Mouse (Mus musculus): ENCODE measurements around the gene Pycr2. TPM values are rescaled to one million over a fixed set of nuclear protein-coding genes. Genes with fewer than 3 reads are reported as not detected.
A peak's percentile ranks its signal among the peaks of the same experiment; 100 is the strongest.

Gene Pycr2
- total and polyA plus RNA-seq, 2 experiments from 2014 or later: 64.2 to 68.4 TPM

GRCm38 (mm10) chr1:180913797-180914196 lies 9.7 kb downstream of the Pycr2 start:
- Histone ChIP-seq H3K4me1 (ENCODE audit: insufficient read depth) (no peaks in the 10 kb centered on the region), H3K36me3 (ENCODE audit: insufficient read depth) (peaks cover 1% of the 10 kb centered on the region; the same call in 1 of the 2 replicates), H3K4me2 (ENCODE audit: low read depth) (no peak overlapping the region), H3K9me3 (ENCODE audit: low read length) (no peaks in the 10 kb centered on the region), H3K27ac (ENCODE audit: low read depth, low read length) (no peak overlapping the region), H3K4me3 (ENCODE audit: low read depth, low read length) (no peak overlapping the region), H3K9ac (no peak overlapping the region), H3K27me3 (ENCODE audit: insufficient read depth, low read length) (no peaks in the 10 kb centered on the region)
- no peak for ATAC-seq
- no peak for DNase-seq
- WGBS: 48% methylated on average over 4 of the region's 4 CpGs
- no peak for TF ChIP-seq CTCF (IDR thresholded peaks at IDR 0.05; ENCODE audit: low read depth)

- Histone ChIP-seq H3K9ac (no peak overlapping the region), H3K27ac (ENCODE audit: low read depth, low read length) (no peak overlapping the region), H3K4me1 (ENCODE audit: insufficient read depth) (no peaks in the 10 kb centered on the region), H3K4me2 (ENCODE audit: low read depth) (no peak overlapping the region), H3K4me3 (ENCODE audit: low read depth, low read length) (no peak overlapping the region), H3K36me3 (ENCODE audit: insufficient read depth) (no peaks in the 10 kb centered on the region), H3K27me3 (ENCODE audit: insufficient read depth, low read length) (no peaks in the 10 kb centered on the region), H3K9me3 (ENCODE audit: low read length) (no peaks in the 10 kb centered on the region)
- DNase-seq: no peak
- WGBS: 91% methylated on average over 11 of the region's 11 CpGs
- ATAC-seq: no peak
- TF ChIP-seq CTCF (IDR thresholded peaks at IDR 0.05; ENCODE audit: low read depth): no peak
These were observed 12.3 kb downstream of the Pycr2 start for GRCm38 (mm10) chr1:180916425-180916824.

GRCm38 (mm10) chr1:180917053-180917452 lies 13.0 kb downstream of the Pycr2 start:
- H3K4me1 ChIP-seq (ENCODE audit: insufficient read depth): no peaks in the 10 kb centered on the region
- H3K9ac ChIP-seq: no peak overlapping the region
- no peaks in the 10 kb centered on the region for H3K36me3 ChIP-seq (ENCODE audit: insufficient read depth)
- no peak for DNase-seq
- H3K4me2 ChIP-seq (ENCODE audit: low read depth): no peak overlapping the region
- TF ChIP-seq CTCF (IDR thresholded peaks at IDR 0.05; ENCODE audit: low read depth): no peak
- 75% methylated on average over 1 of the region's 1 CpGs for WGBS
- no peak overlapping the region for H3K27ac ChIP-seq (ENCODE audit: low read depth, low read length)
- no peak overlapping the region for H3K4me3 ChIP-seq (ENCODE audit: low read depth, low read length)
- H3K27me3 ChIP-seq (ENCODE audit: insufficient read depth, low read length): no peaks in the 10 kb centered on the region
- no peak for ATAC-seq
- H3K9me3 ChIP-seq (ENCODE audit: low read length): no peaks in the 10 kb centered on the region

- Histone ChIP-seq H3K27me3 (ENCODE audit: insufficient read depth, low read length) (no peaks in the 10 kb centered on the region), H3K27ac (ENCODE audit: low read depth, low read length) (no peak overlapping the region), H3K4me3 (ENCODE audit: low read depth, low read length) (no peak overlapping the region), H3K9me3 (ENCODE audit: low read length) (no peaks in the 10 kb centered on the region), H3K4me2 (ENCODE audit: low read depth) (no peak overlapping the region), H3K4me1 (ENCODE audit: insufficient read depth) (no peaks in the 10 kb centered on the region), H3K9ac (no peak overlapping the region), H3K36me3 (ENCODE audit: insufficient read depth) (no peaks in the 10 kb centered on the region)
- DNase-seq (no peak), ATAC-seq (no peak)
- peak; percentile 36 for TF ChIP-seq CTCF (IDR thresholded peaks at IDR 0.05; ENCODE audit: low read depth)
- WGBS: 33% methylated on average over 8 of the region's 8 CpGs
These were observed 15.6 kb downstream of the Pycr2 start for GRCm38 (mm10) chr1:180919686-180920085.

- no peak overlapping the region for H3K9ac ChIP-seq
- DNase-seq: no peak
- no peak for TF ChIP-seq CTCF (IDR thresholded peaks at IDR 0.05; ENCODE audit: low read depth)
- no peaks in the 10 kb centered on the region for H3K9me3 ChIP-seq (ENCODE audit: low read length)
- no peak overlapping the region for H3K4me2 ChIP-seq (ENCODE audit: low read depth)
- ATAC-seq: no peak
- no peak overlapping the region for H3K27ac ChIP-seq (ENCODE audit: low read depth, low read length)
- no peaks in the 10 kb centered on the region for H3K27me3 ChIP-seq (ENCODE audit: insufficient read depth, low read length)
- H3K36me3 ChIP-seq (ENCODE audit: insufficient read depth): no peaks in the 10 kb centered on the region
- no peaks in the 10 kb centered on the region for H3K4me1 ChIP-seq (ENCODE audit: insufficient read depth)
- H3K4me3 ChIP-seq (ENCODE audit: low read depth, low read length): no peak overlapping the region
- 67% methylated on average over 6 of the region's 6 CpGs for WGBS
These were observed 18.4 kb downstream of the Pycr2 start for GRCm38 (mm10) chr1:180922273-180923048.

GRCm38 (mm10) chr1:180924737-180925136 lies 20.6 kb downstream of the Pycr2 start:
- ATAC-seq (no peak), DNase-seq (no peak)
- Histone ChIP-seq H3K4me2 (ENCODE audit: low read depth) (no peak overlapping the region), H3K36me3 (ENCODE audit: insufficient read depth) (no peaks in the 10 kb centered on the region), H3K4me1 (ENCODE audit: insufficient read depth) (no peaks in the 10 kb centered on the region), H3K9ac (no peak overlapping the region), H3K9me3 (ENCODE audit: low read length) (no peaks in the 10 kb centered on the region), H3K27me3 (ENCODE audit: insufficient read depth, low read length) (no peaks in the 10 kb centered on the region), H3K27ac (ENCODE audit: low read depth, low read length) (no peak overlapping the region), H3K4me3 (ENCODE audit: low read depth, low read length) (no peak overlapping the region)
- WGBS: 38% methylated on average over 2 of the region's 2 CpGs
- no peak for TF ChIP-seq CTCF (IDR thresholded peaks at IDR 0.05; ENCODE audit: low read depth)

GRCm38 (mm10) chr1:180926286-180926685 lies 22.2 kb downstream of the Pycr2 start:
- WGBS: 70% methylated on average over 4 of the region's 4 CpGs
- ATAC-seq (no peak), DNase-seq (no peak)
- Histone ChIP-seq H3K4me1 (ENCODE audit: insufficient read depth) (no peaks in the 10 kb centered on the region), H3K27me3 (ENCODE audit: insufficient read depth, low read length) (no peaks in the 10 kb centered on the region), H3K4me3 (ENCODE audit: low read depth, low read length) (no peak overlapping the region), H3K9ac (no peak overlapping the region), H3K27ac (ENCODE audit: low read depth, low read length) (no peak overlapping the region), H3K4me2 (ENCODE audit: low read depth) (no peak overlapping the region), H3K36me3 (ENCODE audit: insufficient read depth) (no peaks in the 10 kb centered on the region), H3K9me3 (ENCODE audit: low read length) (no peaks in the 10 kb centered on the region)
- no peak for TF ChIP-seq CTCF (IDR thresholded peaks at IDR 0.05; ENCODE audit: low read depth)
